Mouse (Mus musculus) neural tube, embryonic 14.5 days (tissue): ENCODE measurements at regions not wholly inside any gene's neighbourhood (a gene's known extent, or its start where the extent isn't known, plus 50 kb on each side); places are given as distances from the start of the nearest gene placed in this dataset.

Experiments used
- ATAC-seq: fragments of 200-750 bp; cut with Nextera tagmentation; 2 replicates; pipeline ENCODE4 v1.8.0; 2017; ENCODE audit warnings: low read depth, mild to moderate bottlenecking, moderate TSS enrichment, moderate library complexity
- H3K27ac ChIP-seq: fragments of 300-500 bp; sonication (generic); 2 replicates; pipeline ENCODE4 v1.5.1; 2014; ENCODE audit warnings: low read depth, mild to moderate bottlenecking, control low read depth, low read length, moderate library complexity, mixed read lengths
- H3K27me3 ChIP-seq: fragments of 300-500 bp; sonication (generic); 2 replicates; pipeline ENCODE4 v1.6.1; 2014; ENCODE audit warnings: low read length; ENCODE audit not compliant: control insufficient read depth, insufficient read depth
- H3K36me3 ChIP-seq: fragments of 300-500 bp; sonication (generic); 2 replicates; pipeline ENCODE4 v1.6.1; 2014; ENCODE audit warnings: low read length, mixed read lengths; ENCODE audit not compliant: control insufficient read depth, insufficient read depth
- H3K4me1 ChIP-seq: fragments of 300-500 bp; sonication (generic); 2 replicates; pipeline ENCODE4 v1.6.1; 2014; ENCODE audit warnings: low read length; ENCODE audit not compliant: control insufficient read depth, insufficient read depth
- H3K4me2 ChIP-seq: fragments of 300-500 bp; sonication (generic); 2 replicates; pipeline ENCODE4 v1.6.1; 2014; ENCODE audit warnings: mild to moderate bottlenecking, low read depth, low read length, control low read depth
- H3K4me3 ChIP-seq: fragments of 300-500 bp; sonication (generic); 2 replicates; pipeline ENCODE4 v1.5.1; 2014; ENCODE audit warnings: low read depth, low read length, control low read depth, mixed read lengths
- H3K9ac ChIP-seq: fragments of 300-500 bp; sonication (generic); replicated peaks from 2 replicates; pipeline ENCODE4 v1.6.1; 2014; ENCODE audit warnings: low read depth, mild to moderate bottlenecking, control low read depth, low read length, mixed read lengths
- H3K9me3 ChIP-seq: fragments of 300-500 bp; sonication (generic); 2 replicates; pipeline ENCODE4 v1.6.1; 2016; ENCODE audit warnings: low read length; ENCODE audit not compliant: control insufficient read depth
- WGBS: fragments of 180-500 bp; shearing (Covaris S2); extraction: QIAGEN DNeasy Blood & Tissue Kit; methylation state at CpG from one replicate; pipeline ENCODE4 v1.1.7; 2014; 5-methylcytosine and 5-hydroxymethylcytosine counted together

GRCm38 (mm10) chr5:119557071-119557470 lies 113.4 kb upstream of the Tbx3 start:
- Histone ChIP-seq H3K36me3 (no peaks in the 10 kb centered on the region), H3K9me3 (no peaks in the 10 kb centered on the region), H3K27ac (no peak overlapping the region), H3K4me1 (peaks cover 3% of the 10 kb centered on the region; the same call in 1 of the 2 replicates), H3K9ac (no peak overlapping the region), H3K27me3 (no peaks in the 10 kb centered on the region; the same call in 1 of the 2 replicates), H3K4me3 (no peak overlapping the region), H3K4me2 (no peak overlapping the region)
- ATAC-seq, result no peak
- WGBS, result 65% methylated on average over 5 of the region's 5 CpGs

- Histone ChIP-seq H3K9me3 (no peaks in the 10 kb centered on the region), H3K27ac (no peak overlapping the region), H3K9ac (no peak overlapping the region), H3K4me2 (no peak overlapping the region), H3K4me3 (no peak overlapping the region), H3K36me3 (no peaks in the 10 kb centered on the region), H3K27me3 (peaks cover 6% of the 10 kb centered on the region), H3K4me1 (peaks cover 11% of the 10 kb centered on the region; the same call in 1 of the 2 replicates)
- no peak for ATAC-seq
- WGBS, result 85% methylated on average over 11 of the region's 11 CpGs
Measured at GRCm38 (mm10) chr5:119559696-119560095, 110.8 kb upstream of the Tbx3 start.

GRCm38 (mm10) chr5:119560392-119560791 lies 110.1 kb upstream of the Tbx3 start:
- no peak for ATAC-seq
- 97% methylated on average over 5 of the region's 5 CpGs for WGBS
- H3K4me1 ChIP-seq, result peaks cover 11% of the 10 kb centered on the region; the same call in 1 of the 2 replicates

GRCm38 (mm10) chr5:119561531-119561930 lies 108.9 kb upstream of the Tbx3 start:
- H3K27me3 ChIP-seq, result peaks cover 6% of the 10 kb centered on the region
- H3K9ac ChIP-seq, result no peak overlapping the region
- H3K4me3 ChIP-seq, result no peak overlapping the region
- ATAC-seq, result no peak
- H3K9me3 ChIP-seq, result no peaks in the 10 kb centered on the region
- H3K4me1 ChIP-seq, result peaks cover 11% of the 10 kb centered on the region; the same call in 1 of the 2 replicates
- H3K27ac ChIP-seq, result no peak overlapping the region
- no peaks in the 10 kb centered on the region for H3K36me3 ChIP-seq
- WGBS, result 94% methylated on average over 7 of the region's 7 CpGs
- no peak overlapping the region for H3K4me2 ChIP-seq

More at GRCm38 (mm10) chr5:119560392-119560791, 110.1 kb upstream of the Tbx3 start:
- no peaks in the 10 kb centered on the region for H3K9me3 ChIP-seq
- H3K9ac ChIP-seq, result no peak overlapping the region
- H3K4me2 ChIP-seq, result no peak overlapping the region
- H3K4me3 ChIP-seq, result no peak overlapping the region
- H3K36me3 ChIP-seq, result no peaks in the 10 kb centered on the region
- no peak overlapping the region for H3K27ac ChIP-seq
- peaks cover 6% of the 10 kb centered on the region for H3K27me3 ChIP-seq

GRCm38 (mm10) chr5:119563510-119564351 lies 106.7 kb upstream of the Tbx3 start:
- 3% methylated on average over 32 of the region's 33 CpGs for whole genome bisulfite sequencing
- H3K4me1 ChIP-seq, result peaks cover 11% of the 10 kb centered on the region; the same call in 1 of the 2 replicates
- no peaks in the 10 kb centered on the region for H3K36me3 ChIP-seq
- no peak overlapping the region for H3K9ac ChIP-seq
- H3K9me3 ChIP-seq, result no peaks in the 10 kb centered on the region
- H3K27ac ChIP-seq, result no peak overlapping the region
- H3K4me2 ChIP-seq, result peak overlapping the region; percentile 33
- peak; percentile 46; the same call in 1 of the 2 replicates for ATAC-seq
- peaks cover 6% of the 10 kb centered on the region for H3K27me3 ChIP-seq
- H3K4me3 ChIP-seq, result no peak overlapping the region

GRCm38 (mm10) chr5:119567639-119568038 lies 102.8 kb upstream of the Tbx3 start:
- H3K9ac ChIP-seq, result no peak overlapping the region
- H3K27ac ChIP-seq, result no peak overlapping the region
- peaks cover 6% of the 10 kb centered on the region; the same call in 1 of the 2 replicates for H3K27me3 ChIP-seq
- no peaks in the 10 kb centered on the region for H3K36me3 ChIP-seq
- H3K9me3 ChIP-seq, result no peaks in the 10 kb centered on the region
- H3K4me2 ChIP-seq, result no peak overlapping the region
- H3K4me3 ChIP-seq, result no peak overlapping the region
- WGBS, result 89% methylated on average over 11 of the region's 11 CpGs
- no peak for ATAC-seq
- H3K4me1 ChIP-seq, result peaks cover 11% of the 10 kb centered on the region; the same call in 1 of the 2 replicates

- no peak for ATAC-seq
- no peak overlapping the region for H3K9ac ChIP-seq
- 53% methylated on average over 8 of the region's 8 CpGs for WGBS
Measured at GRCm38 (mm10) chr5:119570054-119570453, 100.4 kb upstream of the Tbx3 start.

GRCm38 (mm10) chr5:119571644-119572043 lies 98.8 kb upstream of the Tbx3 start:
- H3K27me3 ChIP-seq, result no peaks in the 10 kb centered on the region
- H3K4me3 ChIP-seq, result no peak overlapping the region
- WGBS, result 100% methylated on average over 3 of the region's 3 CpGs
- no peak overlapping the region for H3K4me2 ChIP-seq
- H3K9ac ChIP-seq, result no peak overlapping the region
- no peak for ATAC-seq
- H3K4me1 ChIP-seq, result no peaks in the 10 kb centered on the region
- no peak overlapping the region for H3K27ac ChIP-seq
- H3K36me3 ChIP-seq, result no peaks in the 10 kb centered on the region
- H3K9me3 ChIP-seq, result no peaks in the 10 kb centered on the region

More at GRCm38 (mm10) chr5:119570054-119570453, 100.4 kb upstream of the Tbx3 start:
- no peak overlapping the region for H3K27ac ChIP-seq
- H3K9me3 ChIP-seq, result no peaks in the 10 kb centered on the region
- H3K4me1 ChIP-seq, result no peaks in the 10 kb centered on the region
- no peaks in the 10 kb centered on the region for H3K36me3 ChIP-seq
- no peaks in the 10 kb centered on the region for H3K27me3 ChIP-seq
- H3K4me2 ChIP-seq, result no peak overlapping the region
- H3K4me3 ChIP-seq, result no peak overlapping the region

GRCm38 (mm10) chr5:119575124-119575523 lies 95.3 kb upstream of the Tbx3 start:
- no peak overlapping the region for H3K27ac ChIP-seq
- no peaks in the 10 kb centered on the region for H3K4me1 ChIP-seq
- H3K9me3 ChIP-seq, result no peaks in the 10 kb centered on the region
- H3K4me2 ChIP-seq, result no peak overlapping the region
- no peak for ATAC-seq
- H3K36me3 ChIP-seq, result no peaks in the 10 kb centered on the region
- H3K9ac ChIP-seq, result no peak overlapping the region
- no peaks in the 10 kb centered on the region for H3K27me3 ChIP-seq
- WGBS, result 68% methylated on average over 14 of the region's 14 CpGs
- no peak overlapping the region for H3K4me3 ChIP-seq
